Mouse (Mus musculus): ENCODE results near the gene Coq10a.

Gene Coq10a

GRCm38 (mm10) chr10:128385902-128386301 lies 17.1 kb upstream of the Coq10a start:
- no peak for DNase-seq (ENCODE audit: low spot score)

GRCm38 (mm10) chr10:128382482-128382881 lies 13.7 kb upstream of the Coq10a start:
- DNase-seq (ENCODE audit: low spot score) = no peak

- DNase-seq (ENCODE audit: low spot score) = no peak
These were observed 11.8 kb upstream of the Coq10a start for GRCm38 (mm10) chr10:128380565-128380964.

DNA sequence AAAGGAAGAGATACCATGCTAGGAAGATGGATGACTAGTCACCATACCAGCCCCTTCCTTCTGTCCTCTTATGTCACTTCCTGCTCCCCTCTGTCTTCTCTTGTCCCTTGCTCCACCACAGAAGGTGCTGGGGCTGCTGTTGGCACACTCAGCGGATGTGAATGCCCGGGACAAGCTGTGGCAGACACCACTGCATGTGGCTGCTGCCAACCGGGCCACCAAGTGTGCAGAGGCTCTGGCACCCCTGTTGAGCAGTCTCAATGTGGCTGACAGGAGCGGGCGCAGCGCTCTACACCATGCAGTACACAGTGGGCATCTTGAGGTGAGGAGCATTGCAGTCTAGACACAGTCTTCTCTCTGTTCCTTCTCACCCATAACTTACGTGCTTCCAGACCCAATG lies 10.5 kb upstream of the Coq10a start:
- DNase-seq (ENCODE audit: low spot score) = no peak

DNA sequence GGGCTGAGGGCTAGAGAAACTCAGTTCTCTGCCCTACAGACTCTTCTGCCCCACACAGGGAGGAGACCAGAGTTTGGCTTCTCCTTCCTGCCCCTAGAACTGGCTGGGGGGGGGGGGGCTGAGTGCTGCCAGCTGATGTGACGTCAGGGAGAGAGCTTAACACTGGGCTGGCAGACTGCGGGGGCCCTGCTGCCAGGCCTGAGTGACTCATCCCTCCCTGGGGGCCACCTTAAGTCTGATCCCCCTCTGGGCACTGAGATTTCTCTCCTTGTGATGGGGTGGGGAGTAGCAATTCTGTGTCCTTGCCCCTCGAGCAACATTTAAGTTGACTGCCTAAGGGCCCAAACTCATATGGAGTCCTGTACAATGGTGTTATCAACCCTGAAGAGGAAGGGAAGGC lies 9.7 kb upstream of the Coq10a start:
- no peak for DNase-seq (ENCODE audit: low spot score)

DNA sequence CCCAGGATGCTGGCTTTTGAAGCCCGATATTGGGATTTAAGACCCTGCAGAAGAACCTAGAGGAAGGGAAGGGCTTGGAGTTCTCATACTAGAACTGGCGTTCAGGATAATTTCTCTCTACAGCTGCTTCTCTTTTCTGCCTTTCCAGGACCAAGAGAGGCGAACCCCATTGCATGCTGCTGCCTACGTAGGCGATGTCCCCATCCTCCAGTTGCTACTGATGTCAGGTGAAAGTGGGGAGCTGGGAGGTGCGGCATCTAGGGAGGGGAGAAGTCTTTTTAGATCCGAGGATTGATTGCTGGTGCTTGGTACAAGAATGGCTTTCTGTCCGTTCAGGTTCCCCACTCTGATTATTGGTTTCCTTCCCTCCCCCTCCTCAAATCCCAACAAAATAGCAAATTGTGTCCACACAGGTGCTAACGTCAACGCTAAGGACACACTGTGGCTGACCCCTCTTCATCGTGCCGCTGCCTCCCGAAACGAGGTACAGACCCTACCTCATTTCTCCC lies 9.2 kb upstream of the Coq10a start:
- DNase-seq (ENCODE audit: low spot score) = no peak

DNA sequence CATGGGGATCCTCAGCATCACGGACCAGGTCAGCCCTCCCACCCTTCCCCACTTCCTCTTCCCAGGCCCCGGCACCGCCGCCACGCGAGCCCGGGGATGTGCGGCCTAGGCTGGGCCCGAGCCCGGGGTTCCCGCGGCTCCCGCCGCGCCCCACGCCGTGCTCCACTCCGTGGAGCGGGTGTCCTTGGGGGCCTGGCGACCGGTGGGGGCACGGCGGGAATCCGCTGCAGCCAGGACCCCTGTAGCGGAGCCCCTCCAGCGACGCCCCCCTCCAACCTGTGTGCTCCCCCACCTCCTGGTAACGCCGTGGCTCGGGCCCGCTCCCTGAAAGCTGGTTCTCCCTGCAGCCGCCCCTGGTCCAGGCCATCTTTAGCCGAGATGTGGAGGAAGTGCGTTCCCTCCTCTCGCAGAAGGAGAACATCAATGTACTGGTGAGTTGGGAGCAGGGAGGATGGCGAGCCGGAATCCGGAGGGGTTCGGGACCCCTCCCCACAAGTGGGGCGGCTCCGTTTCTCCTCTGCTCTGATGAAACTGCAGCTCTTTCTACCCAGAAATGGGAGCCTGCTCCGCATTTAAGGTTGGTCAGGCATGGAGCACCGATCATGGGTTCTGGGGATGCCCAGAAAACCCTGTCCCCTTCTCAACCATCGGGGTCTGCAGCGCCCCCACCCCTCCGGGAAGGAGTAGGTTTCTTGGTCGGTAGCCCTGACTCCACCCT lies 8.6 kb upstream of the Coq10a start:
- DNase-seq (ENCODE audit: low spot score) = peak; percentile 52

DNA sequence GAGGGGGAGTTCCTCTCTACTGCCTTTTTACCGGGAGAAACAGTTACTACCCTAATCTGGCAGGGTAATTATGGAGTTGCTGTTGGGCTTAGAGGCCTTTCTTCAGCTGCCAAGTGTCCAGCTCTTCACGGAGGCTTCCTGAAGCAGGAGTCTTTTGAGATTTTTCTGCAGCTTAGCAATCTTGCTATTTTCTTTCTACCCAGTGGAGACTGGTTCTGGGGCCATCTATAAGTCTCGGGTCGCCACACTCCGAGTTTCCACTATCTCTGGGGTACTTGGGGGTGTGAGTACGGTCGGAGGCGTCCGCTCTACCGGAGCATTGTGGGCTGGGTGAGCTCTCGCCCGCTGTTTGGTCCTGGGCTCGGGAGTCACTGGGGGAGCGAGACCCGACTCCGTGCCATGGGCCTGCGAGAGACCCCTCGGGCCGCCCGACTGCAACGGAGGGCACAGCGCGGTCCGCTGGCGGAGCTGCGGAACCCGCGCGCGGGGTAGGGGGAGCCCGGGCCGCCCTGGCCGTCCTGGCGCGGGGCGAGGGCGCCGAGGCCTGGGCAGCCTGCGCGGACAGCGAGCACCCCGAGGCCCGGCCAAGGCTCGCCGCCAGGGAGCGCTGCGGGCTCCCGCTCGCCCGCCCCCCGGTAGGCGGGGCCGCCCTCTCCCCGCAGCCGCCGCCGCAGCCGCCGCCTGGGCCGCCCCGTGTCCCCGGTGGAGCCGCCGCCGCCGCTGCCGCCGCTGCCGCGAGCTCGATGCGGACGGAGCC lies 7.8 kb upstream of the Coq10a start, which contains the start of gene Ankrd52:
TSS of gene Ankrd52 (plus strand) at position 661 of the 757 bp plus-strand sequence.
- DNase-seq (ENCODE audit: low spot score) = peak; percentile 86

DNA sequence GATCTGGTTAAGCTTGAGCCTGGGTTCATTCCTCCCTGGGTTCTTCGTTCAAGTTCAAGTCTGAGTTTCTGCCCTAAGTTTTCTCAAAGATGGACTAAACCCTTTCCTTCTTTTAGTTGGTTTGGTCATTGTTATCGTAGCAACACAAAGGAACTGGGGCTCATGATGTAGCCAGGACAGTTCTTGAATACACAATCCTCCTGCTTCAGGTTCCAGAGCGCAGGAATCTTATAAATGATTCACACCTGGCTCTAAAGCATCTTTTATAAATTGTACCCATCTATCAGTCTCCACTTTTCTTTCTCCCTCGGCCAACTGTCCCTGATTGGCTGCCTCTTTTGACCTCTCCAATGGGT lies 7.3 kb upstream of the Coq10a start:
- DNase-seq (ENCODE audit: low spot score) = no peak

GRCm38 (mm10) chr10:128374393-128374792 lies 5.6 kb upstream of the Coq10a start:
- DNase-seq (ENCODE audit: low spot score) = no peak

DNA sequence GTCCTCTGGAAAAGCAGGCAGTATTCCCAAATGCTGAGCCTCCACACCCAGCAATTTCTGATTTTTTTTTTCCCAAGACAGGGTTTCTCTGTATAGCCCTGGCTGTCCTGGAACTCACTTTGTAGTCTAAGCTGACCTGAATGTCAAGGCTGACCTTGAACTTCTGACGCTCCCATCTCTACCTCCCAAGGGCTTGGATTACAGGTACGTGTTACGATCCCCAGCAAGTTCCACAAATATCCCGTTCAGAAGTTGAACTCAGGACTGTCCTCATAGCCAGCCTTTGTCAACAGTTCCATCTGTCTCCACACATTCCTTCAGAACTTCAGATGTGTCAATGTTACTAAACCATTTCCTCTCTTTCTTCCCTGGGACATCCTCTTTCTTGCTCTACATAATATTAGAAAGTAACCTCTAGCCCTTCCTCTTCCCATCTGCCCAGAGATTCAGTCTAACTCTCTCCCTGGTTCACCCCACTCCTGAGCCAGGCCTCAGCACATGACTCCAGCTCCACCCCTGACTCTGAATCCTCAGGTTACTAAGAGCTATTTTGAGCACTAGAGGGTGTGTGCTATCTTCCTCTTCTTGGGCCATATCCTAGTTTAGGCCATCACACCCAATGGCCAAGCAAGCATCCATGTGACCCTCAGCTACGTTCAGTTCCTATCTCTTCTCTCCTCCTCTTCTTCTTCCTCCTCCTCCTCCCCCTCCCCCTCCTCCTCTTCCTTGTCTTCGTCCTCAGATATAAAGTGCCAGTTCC lies 4.4 kb upstream of the Coq10a start:
- DNase-seq (ENCODE audit: low spot score) = no peak

DNA sequence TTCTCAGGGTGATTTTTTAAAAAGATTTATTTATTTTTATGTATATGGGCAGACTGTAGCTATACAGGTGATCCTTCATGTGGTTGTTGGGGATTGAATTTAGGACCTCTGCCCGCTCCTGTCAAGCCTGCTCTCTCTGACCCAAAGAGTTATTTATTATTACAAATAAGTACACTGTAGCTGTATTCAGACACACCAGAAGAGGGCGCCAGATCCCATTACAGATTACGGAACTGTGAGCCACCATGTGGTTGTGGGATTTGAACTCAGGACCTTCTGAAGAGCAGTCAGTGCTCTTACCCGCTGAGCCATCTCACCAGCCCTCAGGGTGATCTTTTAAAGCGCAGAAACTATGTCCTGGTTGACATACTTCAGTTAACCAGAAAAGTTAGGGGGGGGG lies 3.3 kb upstream of the Coq10a start:
- DNase-seq (ENCODE audit: low spot score) = no peak

GRCm38 (mm10) chr10:128370601-128371000 lies 1.8 kb upstream of the Coq10a start:
- no peak for DNase-seq (ENCODE audit: low spot score)

DNA sequence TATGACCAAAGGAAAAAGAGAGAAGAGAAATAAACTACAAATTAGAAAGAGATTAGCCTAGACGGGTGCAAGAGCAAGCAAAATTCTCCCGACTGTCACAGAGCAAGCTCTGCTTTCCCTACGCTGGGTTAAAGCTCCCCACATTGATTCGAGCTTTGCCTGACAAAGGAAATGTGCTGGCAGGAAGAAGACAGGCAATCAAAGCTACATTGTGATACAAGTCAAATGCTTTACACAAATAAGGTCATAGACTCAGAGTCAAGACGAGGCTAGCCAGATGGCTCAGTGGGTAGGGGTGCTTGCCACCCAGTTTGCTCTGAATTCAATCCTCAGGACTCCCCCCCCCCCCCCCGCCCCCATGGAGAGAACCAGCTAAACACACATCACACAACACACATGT lies 1.2 kb upstream of the Coq10a start:
- DNase-seq (ENCODE audit: low spot score) = no peak

GRCm38 (mm10) chr10:128369599-128369998 lies 802 bp upstream of the Coq10a start:
- DNase-seq (ENCODE audit: low spot score) = no peak

- DNase-seq (ENCODE audit: low spot score) = no peak
These were observed 384 bp upstream of the Coq10a start for GRCm38 (mm10) chr10:128369218-128369543.

DNA sequence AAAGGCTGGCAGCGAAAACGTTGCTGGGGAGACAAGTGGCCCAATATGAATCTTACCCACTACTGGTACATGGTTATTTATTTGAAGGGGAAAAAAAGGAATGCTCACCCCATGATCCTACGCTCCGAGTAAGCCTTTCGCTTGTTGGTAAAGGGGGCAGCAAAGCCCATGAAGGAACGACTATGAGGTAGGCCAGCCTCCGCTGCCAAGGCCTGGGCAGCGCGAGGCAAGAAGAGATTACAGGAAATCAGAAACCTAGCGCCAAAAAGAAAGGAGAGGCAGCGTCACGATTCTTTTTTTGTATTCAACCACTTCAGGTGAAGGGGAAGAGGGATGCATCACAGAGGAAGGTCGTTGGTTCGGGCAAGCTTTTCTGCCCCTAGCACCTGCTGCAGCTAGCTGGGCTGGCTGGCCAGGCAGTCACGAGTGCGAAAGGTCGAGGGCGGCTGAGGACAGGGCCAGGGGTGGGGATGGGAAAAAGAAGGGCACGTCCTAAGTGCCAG lies 847 bp downstream of the Coq10a start:
- DNase-seq (ENCODE audit: low spot score) = no peak

GRCm38 (mm10) chr10:128362568-128362967 lies 6.2 kb downstream of the Coq10a start:
- no peak for DNase-seq (ENCODE audit: low spot score)

DNA sequence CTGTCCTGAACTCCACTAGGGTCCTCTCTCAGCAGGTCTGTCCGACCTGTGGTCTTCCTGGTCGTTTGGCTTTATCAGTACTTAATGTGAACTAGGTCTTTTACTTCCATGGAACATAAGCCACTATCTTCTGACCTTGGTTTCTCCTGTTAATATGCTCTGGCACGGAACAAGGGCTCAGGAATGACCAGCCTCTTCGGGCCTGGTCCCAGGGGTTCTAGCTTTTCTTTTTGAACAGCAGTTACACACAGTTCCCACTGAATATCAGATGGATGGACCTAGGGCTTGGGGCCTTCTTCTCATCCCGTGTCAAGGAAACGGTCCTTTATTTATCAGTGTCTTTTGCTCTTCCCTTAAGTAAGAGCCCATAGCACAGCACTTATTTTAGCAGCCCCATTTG lies 7.0 kb downstream of the Coq10a start:
- no peak for DNase-seq (ENCODE audit: low spot score)

DNA sequence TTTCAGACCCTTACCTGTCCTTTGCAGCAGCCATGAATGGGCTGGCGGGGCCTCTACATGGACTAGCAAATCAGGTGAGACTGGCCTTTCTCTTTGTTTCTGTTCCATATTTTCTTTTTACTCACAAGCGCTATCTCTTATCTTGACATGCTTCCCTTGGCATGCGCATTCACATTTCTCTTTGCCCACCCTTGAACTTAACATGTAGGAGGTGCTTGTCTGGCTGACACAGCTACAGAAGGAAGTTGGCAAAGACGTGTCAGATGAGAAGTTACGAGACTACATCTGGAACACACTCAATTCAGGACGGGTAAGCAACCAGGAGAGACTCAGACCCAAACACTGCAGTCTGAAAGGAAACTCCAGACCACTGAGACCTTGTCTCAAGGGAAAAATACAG lies 9.6 kb downstream of the Coq10a start:
- no peak for DNase-seq (ENCODE audit: low spot score)

DNA sequence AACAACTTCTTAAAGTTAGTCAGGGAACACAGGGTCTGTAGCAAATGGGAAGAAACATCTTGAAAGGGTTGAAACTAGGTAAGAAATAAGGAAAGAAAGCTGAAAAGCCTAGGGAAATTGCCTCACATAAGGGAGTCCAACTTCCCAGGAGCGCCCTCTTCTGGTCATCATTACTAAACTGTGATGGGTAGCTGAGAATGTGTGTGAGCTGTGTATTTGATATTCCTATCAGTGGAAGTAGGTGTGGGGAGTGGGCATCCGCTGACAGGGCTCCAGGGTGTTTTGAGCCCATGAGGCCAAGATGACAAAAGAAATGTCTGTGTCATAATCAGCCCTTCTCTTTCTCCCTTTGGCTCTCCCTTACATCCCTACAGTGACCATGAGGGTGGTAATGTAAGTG lies 10.0 kb downstream of the Coq10a start:
- peak; percentile 53 for DNase-seq (ENCODE audit: low spot score)

DNA sequence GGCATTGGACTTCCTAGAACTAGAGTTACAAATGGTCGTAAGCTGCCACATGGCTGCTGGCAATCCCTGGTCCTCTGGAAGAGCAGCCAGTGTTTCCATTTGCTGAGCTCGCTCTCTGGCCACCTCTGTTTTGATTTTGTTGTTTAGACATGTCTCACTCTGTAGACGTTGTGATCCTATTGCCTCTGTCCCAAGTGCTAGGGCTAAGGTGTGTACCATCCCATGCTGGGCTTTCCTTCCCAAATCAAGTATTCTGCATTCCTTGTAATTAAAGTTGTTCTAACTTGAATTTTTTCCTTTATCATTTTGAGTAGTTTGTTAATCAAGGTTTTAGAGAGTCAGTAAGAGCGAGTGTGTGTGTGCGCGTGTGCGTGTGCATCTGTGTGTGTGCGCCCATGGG lies 21.3 kb downstream of the Coq10a start:
- no peak for DNase-seq (ENCODE audit: low spot score)

All from urinary bladder, postnatal 25 days (tissue).